Mouse (Mus musculus) erythroblast, embryonic 14.5 days (primary cell): ENCODE data around the gene Foxl1.

Experiments
- GATA1 ChIP-seq: IDR thresholded peaks from 2 replicates; pipeline ENCODE4 v1.6.1; 2012; ENCODE audit warnings: low read length, inconsistent platforms, mixed read lengths
- TAL1 ChIP-seq: IDR thresholded peaks from 3 replicates; pipeline ENCODE4 v1.6.1; 2012; ENCODE audit warnings: low read length, inconsistent platforms, mixed read lengths

DNA sequence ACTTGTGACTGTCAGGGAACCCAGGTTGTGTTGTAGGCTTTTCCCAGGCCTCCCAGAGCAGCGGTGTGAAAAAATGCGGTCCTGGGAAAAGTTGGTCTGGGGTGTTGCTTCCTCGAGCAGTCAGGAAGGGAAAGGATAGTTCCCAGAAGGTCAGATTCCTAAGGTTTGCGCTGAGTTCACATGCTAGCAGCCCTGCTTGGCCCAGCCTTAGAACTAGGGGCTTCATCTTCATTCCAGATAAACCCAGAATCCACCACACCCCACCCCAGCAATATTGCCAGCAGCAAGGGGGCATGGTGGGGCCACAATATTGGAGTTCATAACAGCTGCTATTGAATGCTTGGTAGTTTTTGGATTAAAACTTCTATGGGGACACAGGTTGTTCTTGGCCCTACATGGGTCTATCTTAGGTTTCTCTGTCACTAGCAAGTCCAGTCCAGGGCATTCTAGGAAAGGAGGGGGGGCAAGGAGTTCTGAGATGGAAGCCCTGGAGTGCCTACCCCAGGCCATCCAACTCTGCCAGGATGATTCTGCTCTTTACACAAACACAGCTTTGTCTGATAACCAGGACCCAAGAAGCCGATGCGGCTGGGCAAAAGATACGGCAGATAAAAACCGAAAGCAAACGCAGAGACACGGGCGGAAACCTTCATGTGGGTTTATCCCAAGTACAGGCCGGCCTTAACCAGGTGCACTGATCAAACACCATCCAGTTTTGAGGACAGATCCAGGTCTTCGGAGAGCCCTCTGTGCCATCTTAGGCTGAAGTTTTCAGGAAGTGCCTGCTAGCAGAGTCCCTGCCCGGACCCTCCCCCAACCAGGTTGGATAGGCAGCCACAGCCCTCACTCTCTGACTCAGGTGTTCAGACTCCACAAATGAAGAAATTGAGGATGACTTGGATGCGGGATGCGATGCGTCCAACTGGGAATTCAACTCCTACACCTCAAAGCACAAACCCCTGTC is 7.0 kb upstream of the Foxl1 start:
- no peak for TF ChIP-seq TAL1
- no peak for TF ChIP-seq GATA1
